In the genomic region with DNA sequence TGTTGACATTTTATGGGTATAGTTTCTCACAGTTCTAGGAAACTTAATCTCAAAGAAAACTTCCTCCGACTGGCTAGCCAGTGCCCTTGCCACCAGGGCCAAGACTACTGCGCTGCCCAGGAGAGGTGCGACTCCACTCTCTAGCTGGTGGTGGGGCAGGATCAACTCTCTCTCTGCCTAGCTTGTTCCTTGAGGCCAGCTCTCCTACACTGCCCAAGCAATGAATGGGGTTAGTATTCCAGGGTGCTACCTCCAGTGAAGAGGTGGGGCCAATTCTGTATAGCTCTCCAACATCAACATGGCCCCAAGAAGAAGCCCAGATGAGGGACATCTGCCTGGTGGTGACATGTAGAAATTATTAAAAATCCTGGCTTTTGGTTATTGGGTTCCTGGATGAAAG, we compare ENCODE assay signal across 31 mouse cellular contexts.
"Had no signal": no experiment of that assay in that cellular context is flagged by ENCODE, and none has a peak within 500 bp of the region (broad histone marks: within the 10 kb centered on the region; RNA-seq: fewer than 3 reads in every experiment).

No protein-coding gene starts in this region.

- H3K27me3 ChIP-seq: limb, embryonic 12.5 days; limb, embryonic 13.5 days; limb, embryonic 15.5 days; liver, embryonic 12.5 days; liver, embryonic 13.5 days; liver, embryonic 15.5 days; lung, embryonic 15.5 days; megakaryocyte, embryonic 14.5 days; midbrain, embryonic 12.5 days; midbrain, embryonic 13.5 days; midbrain, embryonic 15.5 days had no signal

- DNase-seq: left cerebral cortex, postnatal 4 days; liver; liver, embryonic 13.5 days; liver, postnatal 0 days; lung, adult 18-20 months; lung, adult 2 months; lung, embryonic 14.5 days; lung, postnatal 10 days; lung, postnatal 14 days; lung, postnatal 36 days; lung, postnatal 4 days; midbrain, embryonic 14.5 days had no signal

- ATAC-seq: liver, embryonic 12.5 days; liver, postnatal 0 days; lung, postnatal 0 days; midbrain, embryonic 13.5 days; midbrain, embryonic 15.5 days; midbrain, embryonic 16.5 days had no signal

- H3K36me3 ChIP-seq: midbrain, embryonic 15.5 days had no signal

- H3K4me1 ChIP-seq: limb, embryonic 10.5 days; limb, embryonic 12.5 days; limb, embryonic 13.5 days; limb, embryonic 15.5 days; liver, embryonic 12.5 days; liver, embryonic 13.5 days; liver, embryonic 15.5 days; lung, embryonic 15.5 days; midbrain, embryonic 10.5 days; midbrain, embryonic 12.5 days; midbrain, embryonic 13.5 days; midbrain, embryonic 15.5 days had no signal

- H3K9ac ChIP-seq: limb, embryonic 12.5 days; limb, embryonic 13.5 days; limb, embryonic 15.5 days; liver, embryonic 12.5 days; liver, embryonic 13.5 days; liver, embryonic 14.5 days; liver, embryonic 15.5 days; liver, postnatal 0 days; lung, embryonic 14.5 days; lung, embryonic 15.5 days; midbrain, embryonic 12.5 days; midbrain, embryonic 13.5 days; midbrain, embryonic 15.5 days had no signal

- H3K4me2 ChIP-seq: limb, embryonic 12.5 days; limb, embryonic 13.5 days; limb, embryonic 15.5 days; liver, embryonic 11.5 days; liver, embryonic 12.5 days; liver, embryonic 13.5 days; liver, embryonic 15.5 days; lung, embryonic 14.5 days; lung, embryonic 15.5 days; midbrain, embryonic 11.5 days; midbrain, embryonic 12.5 days; midbrain, embryonic 13.5 days; midbrain, embryonic 15.5 days had no signal

- H3K4me3 ChIP-seq: limb, embryonic 10.5 days; limb, embryonic 12.5 days; limb, embryonic 13.5 days; limb, embryonic 15.5 days; liver, embryonic 12.5 days; liver, embryonic 13.5 days; liver, embryonic 15.5 days; lung, embryonic 15.5 days; megakaryocyte, embryonic 14.5 days; midbrain, embryonic 10.5 days; midbrain, embryonic 12.5 days; midbrain, embryonic 13.5 days; midbrain, embryonic 15.5 days; myocyte had no signal

- H3K27ac ChIP-seq: limb, embryonic 10.5 days; limb, embryonic 12.5 days; limb, embryonic 13.5 days; limb, embryonic 15.5 days; liver, embryonic 12.5 days; liver, embryonic 13.5 days; liver, embryonic 14.5 days; liver, embryonic 15.5 days; lung, embryonic 15.5 days; macrophage; midbrain, embryonic 10.5 days; midbrain, embryonic 12.5 days; midbrain, embryonic 13.5 days; midbrain, embryonic 15.5 days had no signal

- H3K9me3 ChIP-seq: limb, embryonic 10.5 days; limb, embryonic 12.5 days; limb, embryonic 13.5 days; limb, embryonic 15.5 days; liver, embryonic 12.5 days; liver, embryonic 13.5 days; liver, embryonic 15.5 days; lung, embryonic 15.5 days; megakaryocyte, embryonic 14.5 days; midbrain, embryonic 10.5 days; midbrain, embryonic 12.5 days; midbrain, embryonic 13.5 days; midbrain, embryonic 15.5 days had no signal
